Mouse (Mus musculus) spleen, postnatal 14 days (tissue): ENCODE results near the gene Inip.
A peak's percentile ranks its signal among the peaks of the same experiment; 100 is the strongest.
"Not testable (repeated sequence)": the region's sequence is repeated elsewhere in the genome, so short reads cannot be mapped to it uniquely, and the experiment has no call there.

Experiments
- DNase-seq, 2 experiments: peaks; one replicate each; pipeline ENCODE4 v3.0.0; 2021 to 2022; ENCODE audit warnings: low spot score in 2 of 2

Gene Inip

DNA sequence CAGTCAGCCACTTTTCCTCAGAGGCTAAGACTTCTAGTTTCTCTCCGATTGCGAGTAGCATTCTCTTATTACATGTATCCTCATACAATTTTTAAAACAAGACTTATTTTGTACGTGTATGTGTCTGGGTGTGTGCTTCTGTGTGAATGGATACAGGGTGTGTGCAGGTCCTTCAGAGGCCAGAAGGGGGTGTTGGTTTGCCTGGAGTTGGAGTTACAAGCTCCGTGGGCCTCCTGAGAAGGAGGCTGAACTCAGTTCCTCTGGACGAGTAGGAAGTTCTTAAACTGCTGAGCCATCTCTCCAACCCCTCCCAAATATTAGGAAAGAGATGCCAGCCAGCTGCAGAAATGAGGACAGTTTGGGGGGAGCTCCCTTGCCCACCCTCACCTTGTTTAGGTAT, 7.0 kb upstream of the Inip start:
- no peak for DNase-seq

- no peak for DNase-seq
Observed at GRCm38 (mm10) chr4:59807521-59807920, 6.1 kb upstream of the Inip start.

- no peak for DNase-seq
Observed at GRCm38 (mm10) chr4:59806879-59807195, 5.4 kb upstream of the Inip start.

DNA sequence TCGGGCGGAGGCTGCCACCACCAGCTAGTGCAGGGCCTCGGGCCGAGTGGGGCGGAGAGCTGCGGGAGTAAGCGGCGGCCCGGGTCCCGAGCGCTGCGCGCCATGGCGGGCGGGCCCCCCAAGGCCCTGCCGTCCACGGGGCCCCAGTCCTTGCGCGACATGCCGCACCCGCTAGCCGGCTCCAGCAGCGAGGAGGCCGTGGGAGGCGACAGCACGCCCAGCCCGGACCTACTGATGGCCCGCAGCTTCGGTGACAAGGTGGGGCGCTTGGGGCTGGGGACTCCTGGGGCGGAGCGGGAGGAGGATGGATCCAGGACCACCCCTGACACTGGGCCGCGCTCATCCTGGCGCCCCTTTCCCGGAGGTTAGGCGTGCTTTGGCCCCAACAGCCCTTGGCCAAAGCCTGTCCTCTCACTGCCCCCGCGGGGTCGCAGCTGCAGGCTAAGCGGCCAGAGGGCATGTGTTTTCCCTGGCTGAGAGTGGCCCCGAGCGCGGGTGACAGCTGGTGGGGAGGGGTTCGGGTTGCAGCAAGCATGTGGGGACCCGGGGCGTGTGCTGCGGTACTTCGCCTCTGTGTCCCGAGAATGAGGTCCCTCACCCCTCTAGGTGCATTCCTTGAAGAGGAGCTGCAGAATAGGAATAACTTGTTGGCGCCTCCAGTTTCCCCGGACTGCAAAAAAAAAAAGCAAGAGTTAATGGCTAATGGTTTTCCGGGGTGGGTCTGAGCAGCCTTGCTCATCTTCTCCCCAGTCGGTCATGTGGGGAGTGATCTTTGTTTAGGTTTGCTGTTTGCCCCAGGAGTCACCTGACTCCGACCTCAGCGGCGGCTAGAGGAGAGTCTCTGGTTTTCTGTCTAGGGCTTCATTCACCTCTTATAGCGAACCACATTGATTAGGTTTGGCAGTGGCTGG, 4.8 kb upstream of the Inip start:
- peak in 1 of 2 experiments; percentile 20 for DNase-seq

- peak; percentile 83 to 88 for DNase-seq
Observed at GRCm38 (mm10) chr4:59805181-59805967, 4.0 kb upstream of the Inip start, which contains the start of gene Snx30. Gene Snx30 (plus strand): TSS chr4:59805840.

GRCm38 (mm10) chr4:59804754-59805153, 3.4 kb upstream of the Inip start:
- DNase-seq: no peak

GRCm38 (mm10) chr4:59803358-59803757, 2.0 kb upstream of the Inip start:
- no peak for DNase-seq

DNA sequence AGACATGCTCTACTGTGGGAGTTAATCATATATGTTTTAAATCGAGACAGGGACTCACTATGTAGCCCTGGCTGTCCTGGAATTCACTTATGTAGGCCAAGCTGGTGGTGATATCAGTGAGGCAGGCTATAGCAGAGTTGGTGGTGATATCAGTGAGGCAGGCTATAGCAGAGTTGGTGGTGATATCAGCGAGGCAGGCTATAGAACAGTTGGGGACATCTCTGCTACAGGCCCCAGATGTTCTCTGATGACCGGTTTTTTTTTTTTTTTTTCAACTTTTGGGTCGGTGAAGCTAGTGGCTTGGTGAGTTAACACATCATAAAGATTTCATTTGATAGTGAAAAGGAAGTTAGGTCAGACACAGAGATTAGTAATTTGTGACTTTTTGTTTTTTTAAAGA, 1.4 kb upstream of the Inip start:
- DNase-seq: no peak

DNA sequence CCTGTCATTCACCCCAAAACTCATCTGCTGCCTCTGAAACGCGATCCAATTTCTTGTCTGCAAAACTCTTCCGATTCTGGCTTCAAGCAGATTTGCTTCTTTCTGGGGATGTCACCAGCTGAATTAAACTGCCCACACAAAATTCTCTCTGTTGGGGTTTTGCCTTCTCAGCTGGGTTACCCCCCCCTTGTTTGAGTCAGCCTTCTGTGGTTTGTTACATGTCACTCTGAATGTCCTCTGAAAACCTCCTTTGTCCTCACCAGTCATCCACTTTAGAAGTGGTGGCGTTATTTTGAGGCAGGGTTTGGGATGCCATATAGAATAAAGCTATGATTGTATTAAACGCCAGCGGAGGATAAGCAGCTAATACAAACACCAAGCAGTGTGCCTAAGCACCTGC, 718 bp upstream of the Inip start:
- DNase-seq: no peak

DNA sequence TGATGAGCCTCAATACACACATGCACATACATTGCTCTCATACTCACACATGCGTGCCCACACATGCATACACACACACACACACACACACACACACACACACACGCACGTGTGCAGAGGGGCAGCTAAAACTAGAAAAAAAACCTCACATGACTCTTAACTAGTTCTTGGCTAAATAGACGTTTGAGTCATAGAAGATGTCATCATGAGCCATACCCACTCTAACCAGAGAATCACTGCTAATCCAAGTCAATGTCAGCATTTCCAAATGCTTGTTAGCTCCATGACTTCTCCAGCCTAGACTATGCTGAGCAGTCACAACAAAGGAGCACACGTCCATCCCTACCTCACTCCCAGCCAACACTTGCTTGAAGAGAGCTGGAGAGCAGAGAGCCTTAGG, 1.2 kb downstream of the Inip start:
- DNase-seq: no peak

- DNase-seq: no peak
Observed at GRCm38 (mm10) chr4:59795788-59796455, 5.5 kb downstream of the Inip start.

DNA sequence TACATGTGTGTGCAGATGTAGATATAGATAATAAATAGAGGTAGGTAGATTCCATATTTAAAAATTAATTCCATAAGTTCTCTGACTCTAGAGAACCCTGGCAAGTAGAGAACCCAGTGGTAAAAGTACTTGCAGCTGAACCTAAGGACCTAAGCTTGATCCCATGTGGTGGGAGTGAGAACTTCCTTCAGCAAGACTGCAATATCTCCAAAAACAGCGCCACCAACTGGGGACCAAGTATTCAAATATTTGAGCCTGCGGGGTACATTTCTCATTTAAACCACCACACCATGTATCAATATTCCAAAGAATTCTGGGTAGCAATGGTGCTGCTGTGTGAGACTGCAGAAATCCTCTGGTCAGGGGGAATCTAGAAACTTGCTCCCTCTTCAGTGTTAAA, 7.3 kb downstream of the Inip start:
- DNase-seq: no peak

- DNase-seq: not testable (repeated sequence)
Observed at GRCm38 (mm10) chr4:59793626-59794025, 7.8 kb downstream of the Inip start.

- DNase-seq: no peak
Observed at GRCm38 (mm10) chr4:59789015-59789414, 12.4 kb downstream of the Inip start.

DNA sequence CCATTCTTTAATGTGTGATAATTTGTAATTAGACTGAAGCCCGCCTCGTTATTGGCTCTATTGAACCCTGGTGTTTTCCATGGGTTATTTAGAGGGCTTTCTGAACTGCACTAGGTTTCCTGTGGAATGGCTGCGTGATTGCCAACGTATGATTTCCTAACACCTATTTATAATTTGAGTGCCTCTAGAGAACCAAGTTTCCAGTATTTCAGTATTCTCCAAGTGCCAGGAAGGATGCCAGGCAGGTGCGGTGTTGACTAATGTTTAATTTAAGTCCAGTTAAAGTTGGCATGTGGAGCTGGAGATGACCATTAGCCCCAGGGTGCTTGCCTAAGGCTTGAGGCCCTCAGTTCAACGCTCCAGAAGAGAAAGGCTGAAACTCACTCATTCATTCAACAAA, 14.3 kb downstream of the Inip start:
- DNase-seq: no peak

GRCm38 (mm10) chr4:59786661-59787060, 14.7 kb downstream of the Inip start:
- DNase-seq: peak; percentile 57 to 79

DNA sequence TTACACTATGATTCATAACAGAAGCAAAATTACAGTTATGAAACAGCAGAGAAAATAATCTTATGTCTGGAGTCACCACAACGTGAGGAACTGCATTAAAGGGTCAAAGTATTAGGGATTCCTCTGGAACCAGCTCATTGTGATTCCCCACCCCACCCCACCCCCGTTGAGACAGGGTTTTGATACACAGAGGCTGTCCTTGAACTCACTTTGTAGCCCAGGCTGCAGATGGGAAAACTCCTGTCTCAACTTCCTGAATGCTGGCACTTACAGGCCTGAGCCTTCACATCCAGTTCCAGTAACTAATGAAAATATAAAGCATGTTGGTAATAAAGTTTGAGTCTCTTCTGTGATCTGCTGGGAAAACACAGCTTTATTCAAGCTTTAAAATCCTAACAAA, 16.0 kb downstream of the Inip start:
- no peak for DNase-seq

GRCm38 (mm10) chr4:59783685-59784279, 17.6 kb downstream of the Inip start:
- peak; percentile 86 to 92 for DNase-seq

DNA sequence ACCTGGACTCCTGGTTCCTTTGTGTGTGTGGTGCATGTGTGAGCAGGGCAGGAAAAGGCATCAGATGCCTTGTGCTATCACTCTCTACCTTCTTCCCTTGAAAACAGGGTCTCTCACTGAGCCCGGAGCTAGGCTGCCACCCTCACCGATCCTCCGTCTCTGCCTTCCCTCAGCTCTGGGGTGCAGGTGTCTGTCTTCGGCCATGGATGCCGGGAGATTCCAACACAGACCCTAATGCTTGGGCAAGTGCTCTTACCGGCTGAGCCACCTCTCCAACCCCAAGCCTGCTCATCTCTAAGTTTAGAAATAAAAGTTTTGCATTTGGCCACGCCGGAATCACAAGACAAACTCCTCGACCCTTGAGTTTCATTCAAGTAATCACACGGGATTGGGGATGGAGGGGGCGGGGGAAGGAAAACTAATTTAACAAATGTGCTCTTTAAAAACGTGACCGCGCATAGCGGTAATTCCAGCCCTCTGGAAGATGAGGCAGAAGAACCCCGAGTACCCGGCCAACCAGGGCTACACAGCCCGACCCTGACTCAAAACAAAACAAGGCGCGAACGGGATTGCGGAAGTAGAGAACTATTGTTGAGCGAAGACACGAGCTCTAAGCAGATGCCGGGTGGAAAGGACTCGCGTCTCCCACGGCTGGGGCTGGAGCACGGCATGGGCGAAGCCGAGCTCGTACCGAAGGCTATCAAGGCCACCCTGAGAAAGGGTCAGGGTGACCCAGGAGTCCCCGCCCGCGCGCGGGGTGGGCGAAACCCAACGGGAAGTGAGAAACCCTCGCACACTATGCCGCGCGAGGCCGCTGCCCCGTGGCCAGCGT, 18.3 kb downstream of the Inip start:
- no peak for DNase-seq

GRCm38 (mm10) chr4:59780568-59780967, 20.8 kb downstream of the Inip start:
- no peak for DNase-seq

DNA sequence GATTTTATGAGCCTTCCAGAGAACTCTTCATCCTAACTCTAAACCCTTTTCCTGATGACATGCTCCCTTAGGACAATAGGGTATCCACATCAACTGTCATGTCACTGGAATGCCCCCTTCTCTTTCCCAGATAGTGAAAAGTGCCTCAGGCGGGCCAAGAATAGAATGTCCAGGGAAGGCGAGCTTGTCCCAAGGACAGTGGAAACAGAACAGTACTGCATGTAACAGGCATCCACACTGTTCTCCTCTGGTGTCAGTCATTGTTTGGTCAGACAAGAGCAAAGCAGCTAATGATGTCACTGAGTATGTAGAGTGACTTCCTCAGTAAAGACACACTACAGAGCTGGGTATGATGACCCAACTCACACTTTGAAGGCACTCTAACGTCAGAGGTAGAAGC, 23.6 kb downstream of the Inip start:
- no peak for DNase-seq
